Mouse (Mus musculus): ENCODE data around the gene Lyrm7. TPM values are rescaled to one million over a fixed set of nuclear protein-coding genes. Genes with fewer than 3 reads are reported as not detected.

The Lyrm7 gene
- polyA plus RNA-seq, 1 experiment from 2014 or later: 6.1 TPM

- 74% methylated on average over 10 of the region's 10 CpGs for WGBS
- no peak overlapping the region for H3K4me3 ChIP-seq (replicated peaks)
- H3K9ac ChIP-seq (replicated peaks): no peak overlapping the region
- H3K27ac ChIP-seq: no peak overlapping the region
- peaks cover under 1% of the 10 kb centered on the region; the same call in 1 of the 2 replicates for H3K36me3 ChIP-seq
- no peaks in the 10 kb centered on the region for H3K9me3 ChIP-seq
- peaks cover 15% of the 10 kb centered on the region for H3K27me3 ChIP-seq
- ATAC-seq (ENCODE audit: insufficient number of reproducible peaks, insufficient read depth, low FRiP score, low TSS enrichment, low read depth): no peak
- peaks cover 12% of the 10 kb centered on the region for H3K4me1 ChIP-seq (replicated peaks)
- no peak overlapping the region for H3K4me2 ChIP-seq
These were observed 19.2 kb upstream of the Lyrm7 start for GRCm38 (mm10) chr11:54879922-54880321.

GRCm38 (mm10) chr11:54879434-54879833 is 18.7 kb upstream of the Lyrm7 start:
- Histone ChIP-seq H3K4me1 (replicated peaks) (peaks cover 7% of the 10 kb centered on the region), H3K4me2 (no peak overlapping the region), H3K9ac (replicated peaks) (no peak overlapping the region), H3K4me3 (replicated peaks) (no peak overlapping the region), H3K36me3 (peaks cover 6% of the 10 kb centered on the region), H3K27me3 (peaks cover 15% of the 10 kb centered on the region), H3K9me3 (no peaks in the 10 kb centered on the region), H3K27ac (no peak overlapping the region)
- 39% methylated on average over 4 of the region's 4 CpGs for WGBS
- no peak for ATAC-seq (ENCODE audit: insufficient number of reproducible peaks, insufficient read depth, low FRiP score, low TSS enrichment, low read depth)

GRCm38 (mm10) chr11:54878893-54879292 is 18.2 kb upstream of the Lyrm7 start:
- H3K27me3 ChIP-seq: peaks cover 15% of the 10 kb centered on the region
- peaks cover 11% of the 10 kb centered on the region for H3K36me3 ChIP-seq
- no peak overlapping the region for H3K4me3 ChIP-seq (replicated peaks)
- H3K4me1 ChIP-seq (replicated peaks): peaks cover 6% of the 10 kb centered on the region; the same call in 1 of the 2 replicates
- H3K4me2 ChIP-seq: no peak overlapping the region
- WGBS: 86% methylated on average over 6 of the region's 6 CpGs
- no peak overlapping the region for H3K9ac ChIP-seq (replicated peaks)
- no peaks in the 10 kb centered on the region for H3K9me3 ChIP-seq
- ATAC-seq (ENCODE audit: insufficient number of reproducible peaks, insufficient read depth, low FRiP score, low TSS enrichment, low read depth): no peak
- H3K27ac ChIP-seq: no peak overlapping the region

GRCm38 (mm10) chr11:54876031-54876430 is 15.3 kb upstream of the Lyrm7 start:
- H3K27me3 ChIP-seq: peaks cover 14% of the 10 kb centered on the region
- H3K9ac ChIP-seq (replicated peaks): no peak overlapping the region
- no peaks in the 10 kb centered on the region for H3K9me3 ChIP-seq
- H3K4me1 ChIP-seq (replicated peaks): no peaks in the 10 kb centered on the region
- WGBS: 86% methylated on average over 5 of the region's 5 CpGs
- no peak overlapping the region for H3K4me2 ChIP-seq
- ATAC-seq (ENCODE audit: insufficient number of reproducible peaks, insufficient read depth, low FRiP score, low TSS enrichment, low read depth): no peak
- no peak overlapping the region for H3K27ac ChIP-seq
- peaks cover 40% of the 10 kb centered on the region for H3K36me3 ChIP-seq
- H3K4me3 ChIP-seq (replicated peaks): no peak overlapping the region

- Histone ChIP-seq H3K27ac (no peak overlapping the region), H3K4me3 (replicated peaks) (no peak overlapping the region), H3K4me1 (replicated peaks) (peaks cover 13% of the 10 kb centered on the region), H3K9me3 (no peaks in the 10 kb centered on the region), H3K27me3 (no peaks in the 10 kb centered on the region), H3K36me3 (peaks cover 60% of the 10 kb centered on the region), H3K4me2 (no peak overlapping the region), H3K9ac (replicated peaks) (no peak overlapping the region)
- WGBS: 80% methylated on average over 7 of the region's 7 CpGs
- no peak for ATAC-seq (ENCODE audit: insufficient number of reproducible peaks, insufficient read depth, low FRiP score, low TSS enrichment, low read depth)
These were observed 11.3 kb upstream of the Lyrm7 start for GRCm38 (mm10) chr11:54871831-54872537.

- peaks cover 17% of the 10 kb centered on the region for H3K4me1 ChIP-seq (replicated peaks)
- H3K36me3 ChIP-seq: peaks cover 53% of the 10 kb centered on the region
- H3K4me3 ChIP-seq (replicated peaks): no peak overlapping the region
- no peak overlapping the region for H3K9ac ChIP-seq (replicated peaks)
- no peak for ATAC-seq (ENCODE audit: insufficient number of reproducible peaks, insufficient read depth, low FRiP score, low TSS enrichment, low read depth)
- no peak overlapping the region for H3K4me2 ChIP-seq
- H3K27ac ChIP-seq: no peak overlapping the region
- H3K27me3 ChIP-seq: no peaks in the 10 kb centered on the region
- 92% methylated on average over 3 of the region's 3 CpGs for WGBS
- no peaks in the 10 kb centered on the region for H3K9me3 ChIP-seq
These were observed 8.6 kb upstream of the Lyrm7 start for GRCm38 (mm10) chr11:54869318-54869717.

- WGBS: 73% methylated on average over 2 of the region's 2 CpGs
- no peak overlapping the region; the same call in 1 of the 2 replicates for H3K4me3 ChIP-seq (replicated peaks)
- H3K27me3 ChIP-seq: no peaks in the 10 kb centered on the region
- H3K9me3 ChIP-seq: no peaks in the 10 kb centered on the region
- peaks cover 17% of the 10 kb centered on the region for H3K4me1 ChIP-seq (replicated peaks)
- no peak overlapping the region for H3K9ac ChIP-seq (replicated peaks)
- H3K4me2 ChIP-seq: peak overlapping the region; percentile 66
- ATAC-seq (ENCODE audit: insufficient number of reproducible peaks, insufficient read depth, low FRiP score, low TSS enrichment, low read depth): no peak
- H3K36me3 ChIP-seq: peaks cover 44% of the 10 kb centered on the region
- H3K27ac ChIP-seq: no peak overlapping the region
These were observed 7.7 kb upstream of the Lyrm7 start for GRCm38 (mm10) chr11:54868445-54868844.

GRCm38 (mm10) chr11:54867903-54868434 is 7.3 kb upstream of the Lyrm7 start:
- Histone ChIP-seq H3K36me3 (peaks cover 40% of the 10 kb centered on the region), H3K9me3 (no peaks in the 10 kb centered on the region), H3K9ac (replicated peaks) (no peak overlapping the region), H3K4me1 (replicated peaks) (peaks cover 17% of the 10 kb centered on the region), H3K27ac (no peak overlapping the region), H3K27me3 (no peaks in the 10 kb centered on the region), H3K4me2 (peak overlapping the region; percentile 66), H3K4me3 (replicated peaks) (no peak overlapping the region; the same call in 1 of the 2 replicates)
- no peak for ATAC-seq (ENCODE audit: insufficient number of reproducible peaks, insufficient read depth, low FRiP score, low TSS enrichment, low read depth)
- 84% methylated on average over 3 of the region's 3 CpGs for WGBS

GRCm38 (mm10) chr11:54867049-54867385 is 6.3 kb upstream of the Lyrm7 start:
- Histone ChIP-seq H3K36me3 (peaks cover 30% of the 10 kb centered on the region), H3K9me3 (no peaks in the 10 kb centered on the region), H3K4me3 (replicated peaks) (peak overlapping the region; percentile 92), H3K27me3 (no peaks in the 10 kb centered on the region), H3K9ac (replicated peaks) (peak overlapping the region; percentile 98), H3K4me2 (peak overlapping the region; percentile 66), H3K4me1 (replicated peaks) (peaks cover 17% of the 10 kb centered on the region), H3K27ac (peak overlapping the region; percentile 91)
- no peak for ATAC-seq (ENCODE audit: insufficient number of reproducible peaks, insufficient read depth, low FRiP score, low TSS enrichment, low read depth)
- 3% methylated on average over 5 of the region's 5 CpGs for WGBS

- WGBS: under 1% methylated on average over 107 of the region's 107 CpGs
- Histone ChIP-seq H3K27ac (peak within 1 kb of the TSS; percentile 91), H3K27me3 (no peaks in the 10 kb centered on the region), H3K4me2 (peak within 1 kb of the TSS; percentile 66), H3K9ac (replicated peaks) (peak within 1 kb of the TSS; percentile 98), H3K4me1 (replicated peaks) (peaks cover 17% of the 10 kb centered on the region), H3K4me3 (replicated peaks) (peak within 1 kb of the TSS; percentile 92), H3K36me3 (peaks cover 24% of the 10 kb centered on the region), H3K9me3 (no peaks in the 10 kb centered on the region)
- ATAC-seq (ENCODE audit: insufficient number of reproducible peaks, insufficient read depth, low FRiP score, low TSS enrichment, low read depth): peak; percentile 67
These were observed 5.7 kb upstream of the Lyrm7 start, which contains the start of gene Hint1 for GRCm38 (mm10) chr11:54866119-54867048. Gene Hint1 (plus strand): TSS chr11:54866383.
